Mouse (Mus musculus) CH12.LX (cell line): ENCODE data around the gene Grap. TPM values are rescaled to one million over a fixed set of nuclear protein-coding genes. Genes with fewer than 3 reads are reported as not detected.

Source experiments
- DNase-seq: peaks from one replicate; pipeline ENCODE4 v3.0.0-alpha.2; 2013; ENCODE audit errors: extremely low read depth
- H3K27ac ChIP-seq: 2 replicates; pipeline ENCODE4 v1.5.1; 2012; ENCODE audit warnings: low read depth, mild to moderate bottlenecking, control low read depth, moderate library complexity; ENCODE audit not compliant: insufficient read depth
- H3K27me3 ChIP-seq: replicated peaks from 2 replicates; pipeline ENCODE3; 2012; ENCODE audit warnings: inconsistent platforms
- H3K36me3 ChIP-seq, 2 experiments: replicated peaks in 1 of 2; 2 replicates each; pipeline versions ENCODE3 to v1.6.1; 2012; ENCODE audit warnings: inconsistent platforms in 1 of 2, low read length in 1 of 2, mild to moderate bottlenecking in 1 of 2, mixed read lengths in 1 of 2, moderate library complexity in 1 of 2; ENCODE audit not compliant: control insufficient read depth in 1 of 2, insufficient read depth in 1 of 2
- H3K4me1 ChIP-seq, 2 experiments: 2 replicates each; pipeline ENCODE4 v1.6.1; 2012; ENCODE audit warnings: inconsistent platforms in 1 of 2, moderate library complexity in 1 of 2; ENCODE audit not compliant: insufficient read depth in 2 of 2, control insufficient read depth in 1 of 2
- H3K4me2 ChIP-seq: 2 replicates; pipeline ENCODE4 v1.6.1; 2012; ENCODE audit warnings: low read depth, mild to moderate bottlenecking, control low read depth; ENCODE audit not compliant: poor library complexity, insufficient read depth, severe bottlenecking
- H3K4me3 ChIP-seq, 3 experiments: fragments of 150-350 bp in 1 of 3; sonication (generic) in 1 of 3; replicated peaks in 1 of 3; 2 replicates each; pipeline versions ENCODE3 to v1.5.1; 2011 to 2012; ENCODE audit warnings: low read depth in 2 of 3, low read length in 2 of 3, mild to moderate bottlenecking in 2 of 3, moderate library complexity in 2 of 3, control low read depth in 1 of 3, improper control_type of control experiment in 1 of 3, inconsistent platforms in 1 of 3, mixed read lengths in 1 of 3; ENCODE audit not compliant: poor library complexity in 1 of 3
- H3K79me2 ChIP-seq: replicated peaks from 2 replicates; pipeline ENCODE4 v1.6.1; 2012; ENCODE audit warnings: mild to moderate bottlenecking, moderate library complexity; ENCODE audit not compliant: control insufficient read depth, poor library complexity, insufficient read depth, severe bottlenecking; ENCODE audit errors: extremely low read depth
- H3K9ac ChIP-seq: 2 replicates; pipeline ENCODE4 v1.6.1; 2012; ENCODE audit warnings: low read depth, mild to moderate bottlenecking, control low read depth, moderate library complexity; ENCODE audit not compliant: insufficient read depth
- H3K9me3 ChIP-seq: replicated peaks from 2 replicates; pipeline ENCODE3; 2012; ENCODE audit warnings: low read length, inconsistent platforms, mixed read lengths
- BHLHE40 ChIP-seq: IDR thresholded peaks from 2 replicates; pipeline ENCODE4 v1.6.1; 2011; ENCODE audit warnings: mild to moderate bottlenecking, low read depth, low read length, improper control_type of control experiment
- CHD1 ChIP-seq: IDR thresholded peaks from 2 replicates; pipeline ENCODE4 v1.6.1; 2012; ENCODE audit warnings: low read depth, low read length, improper control_type of control experiment, inconsistent platforms
- CHD2 ChIP-seq: IDR thresholded peaks from 2 replicates; pipeline ENCODE4 v1.6.1; 2011; ENCODE audit warnings: low read length, improper control_type of control experiment
- CTCF ChIP-seq, 2 experiments: IDR thresholded peaks in 1 of 2; conservative IDR thresholded peaks in 1 of 2; 2 replicates each; pipeline ENCODE4 v1.5.1; 2011 to 2012; ENCODE audit warnings: low read depth in 2 of 2, low read length in 2 of 2, improper control_type of control experiment in 1 of 2, inconsistent platforms in 1 of 2, mild to moderate bottlenecking in 1 of 2, moderate library complexity in 1 of 2
- E2F4 ChIP-seq: IDR thresholded peaks from 2 replicates; pipeline ENCODE4 v1.6.1; 2011; ENCODE audit warnings: low read depth, low read length, improper control_type of control experiment; ENCODE audit not compliant: insufficient replicate concordance
- ELF1 ChIP-seq: IDR thresholded peaks from 2 replicates; pipeline ENCODE4 v1.6.1; 2014; ENCODE audit warnings: low read depth, mild to moderate bottlenecking, inconsistent platforms, low read length, improper control_type of control experiment
- EP300 ChIP-seq: IDR thresholded peaks from 2 replicates; pipeline ENCODE4 v1.6.1; 2011; ENCODE audit warnings: low read length, improper control_type of control experiment
- ETS1 ChIP-seq: conservative IDR thresholded peaks from 2 replicates; pipeline ENCODE4 v1.6.1; 2012; ENCODE audit warnings: low read depth, mild to moderate bottlenecking, inconsistent platforms, low read length, improper control_type of control experiment, moderate library complexity
- GABPA ChIP-seq: IDR thresholded peaks from 2 replicates; pipeline ENCODE4 v1.6.1; 2012; ENCODE audit warnings: low read depth, low read length, improper control_type of control experiment, inconsistent platforms; ENCODE audit not compliant: insufficient replicate concordance
- HCFC1 ChIP-seq: IDR thresholded peaks from 2 replicates; pipeline ENCODE4 v1.6.1; 2012; ENCODE audit warnings: low read depth, mild to moderate bottlenecking, inconsistent platforms, low read length, improper control_type of control experiment
- IRF4 ChIP-seq: IDR thresholded peaks from 2 replicates; pipeline ENCODE4 v1.6.1; 2014; ENCODE audit warnings: low read depth, mild to moderate bottlenecking, inconsistent platforms, low read length, improper control_type of control experiment
- JUN ChIP-seq: IDR thresholded peaks from 2 replicates; pipeline ENCODE4 v1.6.1; 2011; ENCODE audit warnings: low read depth, mild to moderate bottlenecking, low read length, improper control_type of control experiment, moderate library complexity; ENCODE audit not compliant: insufficient read depth
- JUND ChIP-seq: conservative IDR thresholded peaks from 2 replicates; pipeline ENCODE4 v1.6.1; 2011; ENCODE audit warnings: low read depth, low read length, improper control_type of control experiment
- KAT2A ChIP-seq: IDR thresholded peaks from 2 replicates; pipeline ENCODE4 v1.6.1; 2012; ENCODE audit warnings: low read length, improper control_type of control experiment, inconsistent platforms; ENCODE audit not compliant: insufficient replicate concordance
- MAFK ChIP-seq: IDR thresholded peaks from 2 replicates; pipeline ENCODE4 v1.6.1; 2011; ENCODE audit warnings: low read length, improper control_type of control experiment; ENCODE audit not compliant: insufficient replicate concordance
- MAX ChIP-seq: IDR thresholded peaks from 2 replicates; pipeline ENCODE4 v1.6.1; 2011; ENCODE audit warnings: low read length, improper control_type of control experiment
- MAZ ChIP-seq: IDR thresholded peaks from 2 replicates; pipeline ENCODE4 v1.6.1; 2012; ENCODE audit warnings: low read depth, mild to moderate bottlenecking, inconsistent platforms, low read length, improper control_type of control experiment, moderate library complexity
- MEF2A ChIP-seq: IDR thresholded peaks from 2 replicates; pipeline ENCODE4 v1.6.1; 2014; ENCODE audit warnings: low read depth, mild to moderate bottlenecking, inconsistent platforms, low read length, improper control_type of control experiment, borderline replicate concordance
- MXI1 ChIP-seq: IDR thresholded peaks from 2 replicates; pipeline ENCODE4 v1.6.1; 2011; ENCODE audit warnings: mild to moderate bottlenecking, low read depth, low read length, improper control_type of control experiment
- MYC ChIP-seq: IDR thresholded peaks from 2 replicates; pipeline ENCODE4 v1.6.1; 2011; ENCODE audit warnings: low read depth, mild to moderate bottlenecking, improper control_type of control experiment, low read length
- NELFE ChIP-seq: IDR thresholded peaks from 2 replicates; pipeline ENCODE4 v1.6.1; 2011; ENCODE audit warnings: low read depth, low read length, improper control_type of control experiment
- NRF1 ChIP-seq: IDR thresholded peaks from 2 replicates; pipeline ENCODE4 v1.6.1; 2014; ENCODE audit warnings: low read depth, mild to moderate bottlenecking, inconsistent platforms, low read length, improper control_type of control experiment, moderate library complexity
- PAX5 ChIP-seq: IDR thresholded peaks from 2 replicates; pipeline ENCODE4 v1.6.1; 2012; ENCODE audit warnings: low read length, inconsistent platforms, mixed read lengths
- POLR2A ChIP-seq: IDR thresholded peaks from 2 replicates; pipeline ENCODE4 v1.6.1; 2011; ENCODE audit warnings: low read depth, mild to moderate bottlenecking, improper control_type of control experiment, low read length
- POLR2AphosphoS2 ChIP-seq: IDR thresholded peaks from 2 replicates; pipeline ENCODE4 v1.6.1; 2011; ENCODE audit warnings: low read depth, low read length, improper control_type of control experiment
- RAD21 ChIP-seq: IDR thresholded peaks from 2 replicates; pipeline ENCODE4 v1.6.1; 2011; ENCODE audit warnings: low read depth, mild to moderate bottlenecking, low read length, improper control_type of control experiment, moderate library complexity
- RCOR1 ChIP-seq: conservative IDR thresholded peaks from 2 replicates; pipeline ENCODE4 v1.6.1; 2012; ENCODE audit warnings: low read depth, mild to moderate bottlenecking, inconsistent platforms, low read length, improper control_type of control experiment
- SIN3A ChIP-seq: IDR thresholded peaks from 2 replicates; pipeline ENCODE4 v1.6.1; 2012; ENCODE audit warnings: low read length, improper control_type of control experiment, inconsistent platforms
- SMC3 ChIP-seq: IDR thresholded peaks from 2 replicates; pipeline ENCODE4 v1.6.1; 2011; ENCODE audit warnings: low read depth, low read length, improper control_type of control experiment
- TBP ChIP-seq: conservative IDR thresholded peaks from 2 replicates; pipeline ENCODE4 v1.6.1; 2011; ENCODE audit warnings: low read depth, low read length, improper control_type of control experiment
- TCF12 ChIP-seq: IDR thresholded peaks from 2 replicates; pipeline ENCODE4 v1.6.1; 2014; ENCODE audit warnings: low read depth, mild to moderate bottlenecking, inconsistent platforms, low read length, improper control_type of control experiment
- UBTF ChIP-seq: IDR thresholded peaks from 2 replicates; pipeline ENCODE4 v1.6.1; 2012; ENCODE audit warnings: low read depth, mild to moderate bottlenecking, inconsistent platforms, low read length, improper control_type of control experiment, moderate library complexity
- USF1 ChIP-seq: IDR thresholded peaks from 2 replicates; pipeline ENCODE4 v1.6.1; 2014; ENCODE audit warnings: low read depth, mild to moderate bottlenecking, inconsistent platforms, low read length, improper control_type of control experiment
- USF2 ChIP-seq: conservative IDR thresholded peaks from 2 replicates; pipeline ENCODE4 v1.6.1; 2011; ENCODE audit warnings: low read depth, low read length, improper control_type of control experiment
- ZC3H11A ChIP-seq: IDR thresholded peaks from 2 replicates; pipeline ENCODE4 v1.6.1; 2012; ENCODE audit warnings: low read depth, mild to moderate bottlenecking, inconsistent platforms, low read length, improper control_type of control experiment
- ZKSCAN1 ChIP-seq: IDR thresholded peaks from 2 replicates; pipeline ENCODE4 v1.6.1; 2012; ENCODE audit warnings: low read depth, inconsistent platforms, low read length, improper control_type of control experiment, borderline replicate concordance
- ZMIZ1 ChIP-seq: IDR thresholded peaks from 2 replicates; pipeline ENCODE4 v1.6.1; 2012; ENCODE audit warnings: low read depth, mild to moderate bottlenecking, inconsistent platforms, low read length, improper control_type of control experiment
- ZNF384 ChIP-seq: IDR thresholded peaks from 2 replicates; pipeline ENCODE4 v1.6.1; 2012; ENCODE audit warnings: low read depth, low read length, improper control_type of control experiment, inconsistent platforms
- dilution Hi-C: fragments of 300-500 bp; cut with MboI; formaldehyde crosslinking; loops from 2 replicates; pipeline ENCODE4 v1.14.3; 2020; ENCODE audit warnings: low sequenced_read_pairs; ENCODE audit not compliant: extremely low pct_unique_long_range_greater_than_20kb, extremely low pct_ligation_motif_present
- in situ Hi-C: fragments of 300-500 bp; cut with MboI; formaldehyde crosslinking; loops from 3 replicates; pipeline ENCODE4 v1.14.3; 2019; ENCODE audit warnings: low sequenced_read_pairs, low pct_ligation_motif_present, low pct_unique_long_range_greater_than_20kb, mixed read lengths
- polyA plus RNA-seq: library from polyadenylated mRNA; unstranded; fragments of >175 nt; gene quantifications from 2 replicates; pipeline ENCODE4 v1.2.1, GENCODE M21; 2012; ENCODE audit warnings: low read depth; ENCODE audit not compliant: insufficient read length
- total RNA-seq, 2 experiments: library from RNA; depleted of rRNA; stranded (reverse); fragments of 300-350 nt in 1 of 2; fragments of >200 nt in 1 of 2; gene quantifications; 2 replicates each; pipeline ENCODE4 v1.2.3; 2012 to 2014

Gene Grap
- total and polyA plus RNA-seq, 3 experiments, result 274 to 412 (median 280) TPM

DNA sequence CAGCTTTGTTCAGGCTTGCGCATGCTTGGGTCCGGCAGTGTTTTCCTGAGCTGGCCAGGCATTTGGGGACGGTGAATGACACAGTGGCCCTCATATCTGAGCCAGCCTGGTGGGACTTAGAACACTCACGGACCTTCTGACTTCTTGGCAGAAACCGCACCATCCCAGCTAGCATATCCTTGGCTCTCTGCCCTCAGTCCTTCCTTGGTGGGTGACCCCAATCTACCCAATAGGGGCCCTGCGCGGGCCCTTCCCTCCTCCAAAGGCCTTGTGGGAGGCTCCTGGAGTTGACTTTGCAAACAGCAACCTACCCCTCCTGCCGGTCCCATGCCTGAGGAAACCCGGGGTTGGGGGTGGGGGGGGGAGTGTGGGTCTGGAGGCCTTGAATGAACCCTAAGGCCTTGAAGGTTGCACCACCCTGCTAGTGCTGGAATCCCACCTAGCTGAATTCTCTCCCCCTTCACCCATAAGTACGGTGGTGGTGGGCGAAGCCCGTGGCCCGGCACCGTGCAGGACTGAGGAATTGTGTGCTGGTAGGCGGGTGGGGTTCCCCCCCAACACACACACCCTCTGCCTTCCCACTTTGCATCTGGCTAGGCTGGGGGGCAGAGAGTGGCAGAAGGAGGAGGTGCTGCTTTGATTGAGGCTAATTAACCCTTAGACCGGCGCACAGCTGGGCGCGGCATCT lies 21.2 kb downstream of the Grap start:
- peaks cover 58 to 99% of the 10 kb centered on the region in 2 experiments for H3K4me1 ChIP-seq
- peak overlapping the region; percentile 90 for H3K27ac ChIP-seq
- H3K4me2 ChIP-seq, result peak overlapping the region; percentile 4; the same call in 1 of the 2 replicates
- H3K4me3 ChIP-seq, result no peak overlapping the region
- dilution Hi-C loops, result no loop called here
- H3K36me3 ChIP-seq, result peaks cover 44 to 49% of the 10 kb centered on the region in 2 experiments
- H3K9ac ChIP-seq, result peak overlapping the region; percentile 65
- no peaks in the 10 kb centered on the region for H3K27me3 ChIP-seq
- 0 out of 2 replicates have a peak, but pooled peaks cover 3% of the 10 kb centered on the region for H3K79me2 ChIP-seq
- no peaks in the 10 kb centered on the region for H3K9me3 ChIP-seq
- TF ChIP-seq KAT2A, result 0 out of 2 replicates have a peak, but pooled peaks have one; percentile 18
- TF ChIP-seq TCF12, result peak; percentile 69; the same call in 1 of the 2 replicates
- no peak for TF ChIP-seq HCFC1
- TF ChIP-seq E2F4, result 0 out of 2 replicates have a peak, but pooled peaks have one; percentile 22
- no peak for TF ChIP-seq PAX5
- TF ChIP-seq ZKSCAN1, result no peak
- TF ChIP-seq RAD21, result no peak
- TF ChIP-seq EP300, result 0 out of 2 replicates have a peak, but pooled peaks have one; percentile 15
- TF ChIP-seq USF1, result no peak
- TF ChIP-seq CHD2, result no peak
- TF ChIP-seq ZMIZ1, result peak; percentile 84
- no peak for TF ChIP-seq USF2
- 0 out of 2 replicates have a peak, but pooled peaks have one; percentile 29 for TF ChIP-seq IRF4
- TF ChIP-seq NELFE, result no peak
- TF ChIP-seq MEF2A, result peak; percentile 64; the same call in 1 of the 2 replicates
- TF ChIP-seq ELF1, result no peak; the same call in 1 of the 2 replicates
- no peak for TF ChIP-seq MXI1
- no peak for TF ChIP-seq ZNF384
- no peak; the same call in 1 of the 2 replicates for TF ChIP-seq POLR2A
- TF ChIP-seq NRF1, result no peak
- peak; percentile 42; the same call in 1 of the 2 replicates for TF ChIP-seq SIN3A
- TF ChIP-seq BHLHE40, result peak; percentile 20; the same call in 1 of the 2 replicates
- TF ChIP-seq GABPA, result no peak
- peak; percentile 50; the same call in 1 of the 2 replicates for TF ChIP-seq MAX
- no peak for TF ChIP-seq SMC3
- 0 out of 2 replicates have a peak, but pooled peaks have one; percentile 3 for TF ChIP-seq MAFK
- TF ChIP-seq MAZ, result peak; percentile 42; the same call in 1 of the 2 replicates
- TF ChIP-seq MYC, result no peak
- TF ChIP-seq POLR2AphosphoS2, result no peak
- no peak; the same call in 1 of the 2 replicates for TF ChIP-seq UBTF
- no peak for TF ChIP-seq TBP
- no peak for TF ChIP-seq CTCF (conservative IDR thresholded peaks at IDR 0.05 in 1 of 2, IDR thresholded peaks at IDR 0.05 in 1 of 2; ENCODE audit: low read depth in 2 of 2, low read length in 2 of 2)
- TF ChIP-seq ETS1, result peak; percentile 40
- no peak for TF ChIP-seq JUN
- no peak for TF ChIP-seq JUND
- no peak for TF ChIP-seq ZC3H11A
- TF ChIP-seq RCOR1, result 0 out of 2 replicates have a peak, but pooled peaks have one; percentile 13
- no peak for TF ChIP-seq CHD1
- TF ChIP-seq, all 38 proteins: peak for 14
- in situ Hi-C loops, result no loop called here
- peak; percentile 34 for DNase-seq
